1 mouse cellular context compared by ENCODE assay signal in genomic region chr3:153765171-153765570, GRCm38 (mm10).
TF ChIP-seq lines count a peak whose summit lies in the region.

No protein-coding gene starts in this region.

TF ChIP-seq in MEL, 35 proteins besides CTCF, POLR2A, EP300 and RAD21 (continued from another document):
- TF ChIP-seq RCOR1 (IDR thresholded peaks at IDR 0.05; ENCODE audit: low read depth, low read length), result 0 out of 2 replicates have a peak, but pooled peaks have one; percentile 21
- no peak for TF ChIP-seq NRF1 (IDR thresholded peaks at IDR 0.05; ENCODE audit: insufficient read depth, low read depth, low read length, poor library complexity, severe bottlenecking)
- TF ChIP-seq UBTF (IDR thresholded peaks at IDR 0.05; ENCODE audit: borderline replicate concordance, insufficient read depth, low read depth, low read length), result no peak
- TF ChIP-seq TCF12 (IDR thresholded peaks at IDR 0.05; ENCODE audit: low read depth, low read length), result no peak; the same call in 1 of the 2 replicates
- no peak for TF ChIP-seq SMC3 (IDR thresholded peaks at IDR 0.05; ENCODE audit: low read depth, low read length)
- TF ChIP-seq HCFC1 (IDR thresholded peaks at IDR 0.05; ENCODE audit: low read depth, low read length), result no peak; the same call in 1 of the 2 replicates
